Mouse (Mus musculus) hindbrain, embryonic 16.5 days (tissue): ENCODE measurements at regions not wholly inside any gene's neighbourhood (a gene's known extent, or its start where the extent isn't known, plus 50 kb on each side); places are given as distances from the start of the nearest gene placed in this dataset.
A peak's percentile ranks its signal among the peaks of the same experiment; 100 is the strongest.
"Not testable (repeated sequence)": the region's sequence is repeated elsewhere in the genome, so short reads cannot be mapped to it uniquely, and the experiment has no call there.

Experiments used
- ATAC-seq: fragments of 200-750 bp; cut with Nextera tagmentation; 2 replicates; pipeline ENCODE4 v1.8.0; 2017; ENCODE audit warnings: moderate TSS enrichment, moderate library complexity
- H3K27ac ChIP-seq: fragments of 300-500 bp; sonication (generic); 2 replicates; pipeline ENCODE4 v1.5.1; 2014; ENCODE audit warnings: low read depth, mild to moderate bottlenecking, control low read depth, low read length, moderate library complexity
- H3K27me3 ChIP-seq: fragments of 300-500 bp; sonication (generic); replicated peaks from 2 replicates; pipeline ENCODE4 v1.6.1; 2014; ENCODE audit warnings: low read length; ENCODE audit not compliant: control insufficient read depth, insufficient read depth
- H3K36me3 ChIP-seq: fragments of 300-500 bp; sonication (generic); 2 replicates; pipeline ENCODE4 v1.6.1; 2014; ENCODE audit warnings: mild to moderate bottlenecking, low read length, moderate library complexity, mixed read lengths; ENCODE audit not compliant: control insufficient read depth, insufficient read depth
- H3K4me1 ChIP-seq: fragments of 300-500 bp; sonication (generic); 2 replicates; pipeline ENCODE4 v1.6.1; 2014; ENCODE audit warnings: low read depth, low read length; ENCODE audit not compliant: control insufficient read depth, insufficient read depth
- H3K4me2 ChIP-seq: fragments of 300-500 bp; sonication (generic); 2 replicates; pipeline ENCODE4 v1.6.1; 2014; ENCODE audit warnings: mild to moderate bottlenecking, low read length, control low read depth, moderate library complexity
- H3K4me3 ChIP-seq: fragments of 300-500 bp; sonication (generic); 2 replicates; pipeline ENCODE4 v1.5.1; 2014; ENCODE audit warnings: mild to moderate bottlenecking, low read length, control low read depth, moderate library complexity
- H3K9ac ChIP-seq: fragments of 300-500 bp; sonication (generic); 2 replicates; pipeline ENCODE4 v1.6.1; 2014; ENCODE audit warnings: low read depth, mild to moderate bottlenecking, control low read depth, low read length, moderate library complexity
- H3K9me3 ChIP-seq: fragments of 300-500 bp; sonication (generic); 2 replicates; pipeline ENCODE4 v1.6.1; 2014; ENCODE audit warnings: mild to moderate bottlenecking, low read length, moderate library complexity; ENCODE audit not compliant: control insufficient read depth
- WGBS: fragments of 180-500 bp; shearing (Covaris S2); extraction: QIAGEN DNeasy Blood & Tissue Kit; methylation state at CpG from one replicate; pipeline ENCODE4 v1.1.7; 2014; 5-methylcytosine and 5-hydroxymethylcytosine counted together

- no peaks in the 10 kb centered on the region for H3K9me3 ChIP-seq
- H3K36me3 ChIP-seq: no peaks in the 10 kb centered on the region
- no peak overlapping the region for H3K4me2 ChIP-seq
- no peak overlapping the region for H3K4me3 ChIP-seq
- no peaks in the 10 kb centered on the region for H3K27me3 ChIP-seq
- ATAC-seq: no peak
- H3K4me1 ChIP-seq: no peaks in the 10 kb centered on the region
- H3K27ac ChIP-seq: no peak overlapping the region
- H3K9ac ChIP-seq: no peak overlapping the region
Measured at GRCm38 (mm10) chr1:30696342-30696741, 177.4 kb downstream of the Phf3 start.

- H3K4me3 ChIP-seq: no peak overlapping the region
- H3K9me3 ChIP-seq: no peaks in the 10 kb centered on the region
- H3K27me3 ChIP-seq: no peaks in the 10 kb centered on the region
- H3K36me3 ChIP-seq: no peaks in the 10 kb centered on the region
- H3K4me1 ChIP-seq: no peaks in the 10 kb centered on the region
- H3K4me2 ChIP-seq: no peak overlapping the region
- H3K9ac ChIP-seq: no peak overlapping the region
- no peak for ATAC-seq
- no peak overlapping the region for H3K27ac ChIP-seq
- 88% methylated on average over 3 of the region's 3 CpGs for WGBS
Measured at GRCm38 (mm10) chr1:30685318-30685717, 188.4 kb downstream of the Phf3 start.

GRCm38 (mm10) chr1:30683889-30684288, 189.8 kb downstream of the Phf3 start:
- H3K4me1 ChIP-seq: no peaks in the 10 kb centered on the region
- no peak overlapping the region for H3K9ac ChIP-seq
- WGBS: 78% methylated on average over 2 of the region's 2 CpGs
- H3K4me2 ChIP-seq: no peak overlapping the region
- no peak overlapping the region for H3K27ac ChIP-seq
- no peak for ATAC-seq
- H3K4me3 ChIP-seq: no peak overlapping the region
- no peaks in the 10 kb centered on the region for H3K36me3 ChIP-seq
- no peaks in the 10 kb centered on the region for H3K27me3 ChIP-seq
- no peaks in the 10 kb centered on the region for H3K9me3 ChIP-seq

GRCm38 (mm10) chr1:30639807-30640206, 233.9 kb downstream of the Phf3 start:
- Histone ChIP-seq H3K9me3 (no peaks in the 10 kb centered on the region), H3K27ac (no peak overlapping the region), H3K4me3 (no peak overlapping the region), H3K4me1 (no peaks in the 10 kb centered on the region), H3K27me3 (no peaks in the 10 kb centered on the region), H3K36me3 (no peaks in the 10 kb centered on the region), H3K4me2 (no peak overlapping the region), H3K9ac (no peak overlapping the region)
- 5% methylated on average over 2 of the region's 2 CpGs for WGBS
- no peak for ATAC-seq

GRCm38 (mm10) chr1:30632760-30633159, 241.0 kb downstream of the Phf3 start:
- Histone ChIP-seq H3K9ac (no peak overlapping the region), H3K4me3 (no peak overlapping the region), H3K27ac (no peak overlapping the region), H3K9me3 (no peaks in the 10 kb centered on the region), H3K27me3 (no peaks in the 10 kb centered on the region), H3K36me3 (no peaks in the 10 kb centered on the region), H3K4me2 (no peak overlapping the region), H3K4me1 (no peaks in the 10 kb centered on the region)
- WGBS: 77% methylated on average over 1 of the region's 1 CpGs
- ATAC-seq: no peak

- H3K4me3 ChIP-seq, H3K9ac ChIP-seq, H3K4me2 ChIP-seq, H3K4me1 ChIP-seq, H3K36me3 ChIP-seq, H3K27ac ChIP-seq, H3K27me3 ChIP-seq, ATAC-seq, H3K9me3 ChIP-seq: not testable (repeated sequence)
- 81% methylated on average over 5 of the region's 5 CpGs for WGBS
Measured at GRCm38 (mm10) chr1:30627796-30628195, 245.9 kb downstream of the Phf3 start.

GRCm38 (mm10) chr1:30595122-30595730, 278.5 kb downstream of the Phf3 start:
- no peaks in the 10 kb centered on the region for H3K9me3 ChIP-seq
- H3K27ac ChIP-seq: no peak overlapping the region
- 35% methylated on average over 7 of the region's 7 CpGs for WGBS
- H3K27me3 ChIP-seq: no peaks in the 10 kb centered on the region
- H3K36me3 ChIP-seq: no peaks in the 10 kb centered on the region
- peak; percentile 68 for ATAC-seq
- 0 out of 2 replicates have a peak overlapping the region, but pooled peaks have one; percentile 6 for H3K4me2 ChIP-seq
- H3K9ac ChIP-seq: no peak overlapping the region
- peaks cover 6% of the 10 kb centered on the region for H3K4me1 ChIP-seq
- no peak overlapping the region for H3K4me3 ChIP-seq

GRCm38 (mm10) chr1:30594036-30594435, 279.7 kb downstream of the Phf3 start:
- no peak overlapping the region for H3K9ac ChIP-seq
- H3K4me3 ChIP-seq: no peak overlapping the region
- no peak overlapping the region for H3K27ac ChIP-seq
- no peaks in the 10 kb centered on the region for H3K27me3 ChIP-seq
- H3K9me3 ChIP-seq: no peaks in the 10 kb centered on the region
- WGBS: 50% methylated on average over 1 of the region's 1 CpGs
- peaks cover 6% of the 10 kb centered on the region for H3K4me1 ChIP-seq
- no peak for ATAC-seq
- H3K4me2 ChIP-seq: no peak overlapping the region
- no peaks in the 10 kb centered on the region for H3K36me3 ChIP-seq

- Histone ChIP-seq H3K9me3 (no peaks in the 10 kb centered on the region), H3K4me2 (no peak overlapping the region), H3K4me3 (no peak overlapping the region), H3K27me3 (no peaks in the 10 kb centered on the region), H3K27ac (no peak overlapping the region), H3K4me1 (peaks cover 6% of the 10 kb centered on the region), H3K9ac (no peak overlapping the region), H3K36me3 (no peaks in the 10 kb centered on the region)
- ATAC-seq: no peak
- WGBS: 69% methylated on average over 4 of the region's 4 CpGs
Measured at GRCm38 (mm10) chr1:30590721-30591120, 283.0 kb downstream of the Phf3 start.

GRCm38 (mm10) chr1:30588885-30589284, 284.8 kb downstream of the Phf3 start:
- Histone ChIP-seq H3K27ac (no peak overlapping the region), H3K36me3 (no peaks in the 10 kb centered on the region), H3K4me2 (no peak overlapping the region), H3K4me1 (no peaks in the 10 kb centered on the region), H3K4me3 (no peak overlapping the region), H3K9ac (no peak overlapping the region), H3K9me3 (no peaks in the 10 kb centered on the region), H3K27me3 (no peaks in the 10 kb centered on the region)
- ATAC-seq: no peak
- 61% methylated on average over 3 of the region's 3 CpGs for WGBS
